Mouse (Mus musculus): Measurements from ENCODE around the gene Il16.
"Not testable (repeated sequence)": the region's sequence is repeated elsewhere in the genome, so short reads cannot be mapped to it uniquely, and the experiment has no call there.

Gene Il16

DNA sequence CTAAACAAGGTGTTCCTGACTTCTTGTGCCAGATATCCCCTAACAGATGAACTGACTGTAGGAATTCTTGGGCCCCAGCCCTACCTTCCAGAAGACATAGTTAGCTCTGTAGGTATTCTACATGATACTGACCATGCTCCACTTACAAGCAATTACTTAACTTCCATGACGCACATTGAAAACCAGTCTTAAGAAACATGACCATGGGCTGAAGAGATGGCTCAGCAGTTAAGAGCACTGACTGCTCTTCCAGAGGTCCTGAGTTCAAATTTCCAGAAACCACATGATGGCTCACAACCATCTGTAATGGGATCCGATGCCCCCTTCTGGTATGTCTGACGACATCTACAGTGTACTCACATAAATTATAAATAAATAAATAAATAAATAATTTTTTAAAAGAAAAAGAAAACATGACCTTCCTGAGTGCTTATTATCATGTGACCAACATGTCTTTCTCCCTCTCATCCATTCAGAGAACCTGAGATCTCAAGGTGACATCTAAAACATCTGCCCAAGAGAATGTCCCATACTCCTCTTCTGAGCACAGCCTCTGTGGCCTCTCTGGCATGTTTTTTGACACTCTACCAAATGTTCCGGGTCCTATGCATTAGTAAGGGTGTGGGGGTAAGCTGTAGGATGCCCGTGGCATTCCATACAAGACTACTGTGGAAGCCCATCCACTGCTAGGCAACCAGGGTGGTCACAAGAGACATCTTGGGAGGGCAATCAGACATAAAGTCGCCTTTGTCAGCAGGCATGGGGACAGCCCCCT lies 9.0 kb downstream of the Il16 start:
- DNase-seq (ENCODE audit: low spot score in 2 of 2): no peak

DNA sequence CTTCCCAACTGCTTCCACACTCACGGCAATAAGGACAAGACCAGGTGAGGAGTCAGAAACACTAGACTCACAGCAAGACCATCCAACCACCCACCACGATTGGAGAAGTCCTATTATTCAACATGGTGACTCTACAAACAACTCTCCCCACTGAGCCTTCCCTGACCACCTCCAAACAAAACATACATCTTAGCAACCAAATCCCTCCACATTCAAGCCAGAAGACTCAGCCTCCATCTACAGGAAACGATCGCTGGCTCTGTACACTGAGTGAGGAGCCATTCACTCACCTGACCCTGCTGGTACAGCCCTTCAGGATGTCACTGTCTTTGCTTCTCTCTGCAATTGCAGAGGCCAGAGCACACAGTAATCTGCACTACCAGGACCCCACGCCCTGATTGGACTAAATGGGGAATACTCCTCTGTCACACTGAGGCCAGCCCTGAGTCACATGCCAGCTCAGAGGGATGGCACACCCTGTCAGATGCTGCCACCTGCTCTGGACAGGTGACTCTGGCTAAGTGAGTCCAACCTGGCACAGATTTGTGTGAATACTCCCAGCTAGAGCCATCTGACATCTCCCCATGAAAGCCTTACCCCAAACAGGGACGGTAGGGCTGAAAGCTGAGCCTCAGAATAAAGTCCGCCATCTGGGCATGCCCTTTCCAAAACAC lies 10.3 kb downstream of the Il16 start:
- DNase-seq (ENCODE audit: low spot score in 2 of 2): no peak

DNA sequence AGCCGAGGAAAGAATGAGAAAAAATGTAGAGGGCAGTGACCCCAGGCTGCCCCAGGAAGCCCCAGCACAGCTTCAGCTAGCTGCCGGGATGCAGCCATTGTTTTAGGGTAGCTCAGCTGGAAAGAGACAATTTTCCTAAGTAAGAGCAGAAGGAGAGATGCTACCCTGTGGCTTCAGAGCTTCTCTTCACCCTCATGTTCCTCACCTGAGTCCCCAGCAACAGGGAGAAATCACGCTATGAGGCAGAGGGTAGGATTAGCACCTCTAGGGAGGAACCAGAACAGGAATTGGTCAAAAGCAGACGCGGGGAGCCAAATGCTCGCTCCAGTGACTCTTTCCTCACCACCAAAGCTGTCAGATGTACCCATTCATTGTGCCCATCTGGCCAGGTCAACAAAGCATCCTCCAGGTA lies 10.8 kb downstream of the Il16 start:
- DNase-seq (ENCODE audit: low spot score in 2 of 2): no peak

DNA sequence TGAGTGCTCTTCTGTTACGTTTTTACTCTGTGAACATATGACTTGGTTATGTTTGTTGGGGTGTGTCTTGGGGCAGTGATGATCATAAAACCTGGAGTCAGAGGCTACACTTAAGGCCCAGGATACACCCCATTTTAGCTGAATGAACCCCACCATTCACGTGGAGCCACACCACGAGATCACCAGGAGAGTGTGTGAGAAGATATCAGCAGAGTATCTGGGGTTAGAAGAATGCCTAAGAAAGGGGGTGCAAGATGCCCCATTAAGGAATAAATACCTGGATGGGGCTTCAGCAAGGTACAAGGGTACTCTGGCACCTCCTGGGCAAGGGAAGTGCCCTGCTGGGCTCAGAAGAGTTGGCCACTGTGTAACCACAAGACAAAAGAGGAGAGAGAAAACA lies 11.3 kb downstream of the Il16 start:
- no peak for DNase-seq (ENCODE audit: low spot score in 2 of 2)

- no peak for DNase-seq (ENCODE audit: low spot score in 2 of 2)
Observed at GRCm38 (mm10) chr7:83732781-83733180, 12.7 kb downstream of the Il16 start.

- DNase-seq (ENCODE audit: low spot score in 2 of 2): no peak
Observed at GRCm38 (mm10) chr7:83731961-83732666, 13.4 kb downstream of the Il16 start.

GRCm38 (mm10) chr7:83731297-83731696 lies 14.2 kb downstream of the Il16 start:
- no peak for DNase-seq (ENCODE audit: low spot score in 2 of 2)

GRCm38 (mm10) chr7:83726936-83727632 lies 18.4 kb downstream of the Il16 start:
- DNase-seq (ENCODE audit: low spot score in 2 of 2): no peak

GRCm38 (mm10) chr7:83725801-83726200 lies 19.7 kb downstream of the Il16 start:
- DNase-seq (ENCODE audit: low spot score in 2 of 2): no peak

DNA sequence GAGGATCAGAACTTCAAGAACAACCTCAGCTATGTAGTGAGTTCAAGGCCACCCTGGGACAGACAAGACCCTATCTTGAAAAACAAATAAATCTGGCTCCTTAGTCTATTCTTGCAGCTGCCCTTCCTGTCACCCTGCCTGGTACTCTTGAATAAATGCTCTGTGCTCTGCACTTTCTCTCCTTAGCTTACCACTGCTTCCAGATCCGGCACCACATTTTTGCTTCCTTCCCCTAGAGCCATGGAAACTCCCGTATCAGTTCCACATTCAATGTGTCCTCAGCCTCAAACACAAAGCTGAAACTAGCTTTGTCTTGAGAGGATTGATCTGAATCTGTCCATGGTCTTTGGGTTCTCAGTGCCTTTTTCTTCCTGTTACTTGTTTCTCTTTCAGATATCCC lies 21.0 kb downstream of the Il16 start:
- DNase-seq (ENCODE audit: low spot score in 2 of 2): no peak

GRCm38 (mm10) chr7:83723954-83724353 lies 21.6 kb downstream of the Il16 start:
- no peak for DNase-seq (ENCODE audit: low spot score in 2 of 2)

- DNase-seq (ENCODE audit: low spot score in 2 of 2): no peak
Observed at GRCm38 (mm10) chr7:83723221-83723620, 22.3 kb downstream of the Il16 start.

DNA sequence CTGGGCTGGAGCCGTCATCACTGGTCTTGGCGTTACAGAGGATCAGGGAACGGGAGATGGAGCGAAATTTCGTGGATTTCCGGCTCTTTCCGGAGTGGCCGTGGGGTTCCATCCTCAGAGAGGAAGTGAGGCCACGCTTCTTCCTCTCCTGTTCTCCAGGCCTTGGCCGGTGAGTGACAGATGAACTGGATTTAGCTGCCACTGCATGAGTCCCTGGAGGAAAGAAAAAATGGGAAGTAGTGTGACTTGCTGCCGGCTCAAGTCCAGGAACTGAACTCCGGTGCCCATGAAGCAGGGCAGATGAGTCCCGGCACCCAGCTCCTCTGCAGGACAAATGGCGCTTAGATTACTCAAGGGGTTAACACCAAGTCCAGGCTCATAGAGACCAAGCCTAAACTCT lies 23.0 kb downstream of the Il16 start:
- DNase-seq (ENCODE audit: low spot score in 2 of 2): no peak

DNA sequence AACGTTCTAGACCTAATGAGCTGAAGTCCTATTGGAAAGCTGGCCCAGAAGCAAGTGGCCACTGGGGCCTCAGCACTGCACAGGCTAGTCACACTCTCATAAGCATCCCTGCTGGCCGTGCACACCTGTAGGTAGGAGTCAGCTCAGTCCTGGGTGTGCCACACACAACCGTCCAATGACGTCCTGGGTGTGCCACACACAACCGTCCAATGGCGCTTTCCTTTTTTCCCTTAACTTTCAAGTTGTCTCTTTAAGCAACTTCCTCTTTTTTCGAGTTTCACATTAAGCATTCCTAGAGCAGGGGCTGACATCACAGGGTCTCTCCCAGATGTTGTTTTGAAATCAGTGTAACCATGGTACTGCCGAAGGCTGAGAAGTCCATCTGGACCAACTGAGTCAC lies 25.3 kb downstream of the Il16 start:
- no peak for DNase-seq (ENCODE audit: low spot score in 2 of 2)

DNA sequence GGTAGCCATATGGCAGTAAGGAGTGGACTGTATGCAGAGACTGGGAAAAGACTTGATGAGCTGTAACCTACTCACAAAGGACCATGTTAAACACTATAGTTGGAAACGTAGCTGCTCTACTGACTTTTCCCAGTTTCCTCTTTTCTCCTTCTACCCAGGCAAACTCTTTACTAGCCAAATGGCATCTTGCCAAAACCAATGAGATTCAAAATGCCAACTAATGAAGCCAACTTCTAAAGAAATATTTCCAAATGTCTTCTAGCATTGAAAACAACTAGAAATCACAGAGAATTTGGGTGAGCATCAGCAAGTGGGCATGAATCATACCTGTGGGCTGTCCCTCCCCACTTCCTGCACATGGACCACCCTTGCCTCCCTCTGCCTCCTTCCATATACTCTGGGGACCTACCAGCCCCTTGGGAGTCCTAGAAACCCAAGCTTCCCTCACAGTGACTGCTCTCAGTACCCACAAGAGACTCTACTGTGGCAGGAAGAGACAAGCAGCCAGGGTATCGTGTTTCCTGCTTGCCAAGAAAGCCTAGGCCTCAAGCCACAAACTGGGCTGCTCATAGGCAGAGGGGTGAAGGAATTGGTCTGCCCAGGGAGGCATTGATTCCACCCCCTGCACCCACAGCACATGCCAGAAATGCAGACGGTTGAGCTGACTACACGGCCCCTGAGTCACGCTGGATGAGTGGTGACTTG lies 28.4 kb downstream of the Il16 start:
- no peak for DNase-seq (ENCODE audit: low spot score in 2 of 2)

DNA sequence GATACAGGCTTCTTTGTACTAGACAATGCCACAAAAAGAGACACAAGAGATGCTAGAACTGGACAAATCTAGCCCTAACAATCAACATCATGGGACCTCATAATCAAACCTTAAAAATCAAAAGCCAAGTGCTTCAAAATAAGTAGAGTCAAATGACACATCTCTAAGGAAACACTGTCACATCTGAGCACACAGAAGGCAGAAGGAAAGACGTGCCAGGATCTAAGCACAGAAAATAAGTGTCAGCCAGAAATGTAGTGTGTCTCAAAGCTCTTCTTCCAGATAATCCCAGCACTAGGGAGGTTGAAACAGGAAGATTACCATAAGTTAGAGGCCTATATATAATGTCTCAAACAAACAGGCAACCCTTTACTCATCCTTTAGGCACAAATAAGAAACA lies 31.9 kb downstream of the Il16 start:
- no peak for DNase-seq (ENCODE audit: low spot score in 2 of 2)

- not testable (repeated sequence) for DNase-seq (ENCODE audit: low spot score in 2 of 2)
Observed at GRCm38 (mm10) chr7:83711676-83712259, 33.8 kb downstream of the Il16 start.

DNA sequence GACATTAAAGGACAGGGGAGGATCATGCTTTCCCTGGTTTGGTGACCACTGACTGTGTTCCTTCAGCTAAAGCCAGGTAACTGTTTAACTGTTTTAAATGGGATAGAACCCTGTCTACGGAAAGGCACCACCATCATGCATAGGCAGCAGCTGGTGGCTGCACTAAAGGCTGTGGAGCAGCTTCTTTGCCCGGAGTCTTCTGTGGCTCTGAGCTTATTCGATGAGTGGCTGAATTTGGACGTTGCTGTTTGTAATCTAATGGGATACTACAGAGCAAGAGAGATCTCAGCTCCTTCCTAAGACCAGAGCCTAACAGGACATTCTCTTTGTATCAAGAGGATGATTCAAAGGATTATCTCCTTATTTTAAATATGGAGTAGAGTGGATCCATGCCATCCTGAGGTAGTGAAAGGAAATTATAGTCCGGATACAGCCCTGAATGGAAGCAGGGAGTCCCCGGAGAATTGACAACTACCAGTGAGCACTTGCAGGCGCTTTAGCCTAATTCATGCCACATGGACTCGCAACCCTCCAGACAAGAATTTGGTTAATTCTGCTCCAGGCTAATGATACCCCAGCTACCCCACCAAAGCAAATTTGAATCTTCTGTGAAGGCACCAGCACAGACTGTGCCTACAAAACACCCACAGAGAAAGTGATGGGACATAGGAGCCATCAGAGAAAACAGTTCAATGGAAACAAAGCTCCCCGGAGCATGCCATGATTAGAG lies 42.3 kb downstream of the Il16 start:
- DNase-seq (ENCODE audit: low spot score in 2 of 2): no peak

DNA sequence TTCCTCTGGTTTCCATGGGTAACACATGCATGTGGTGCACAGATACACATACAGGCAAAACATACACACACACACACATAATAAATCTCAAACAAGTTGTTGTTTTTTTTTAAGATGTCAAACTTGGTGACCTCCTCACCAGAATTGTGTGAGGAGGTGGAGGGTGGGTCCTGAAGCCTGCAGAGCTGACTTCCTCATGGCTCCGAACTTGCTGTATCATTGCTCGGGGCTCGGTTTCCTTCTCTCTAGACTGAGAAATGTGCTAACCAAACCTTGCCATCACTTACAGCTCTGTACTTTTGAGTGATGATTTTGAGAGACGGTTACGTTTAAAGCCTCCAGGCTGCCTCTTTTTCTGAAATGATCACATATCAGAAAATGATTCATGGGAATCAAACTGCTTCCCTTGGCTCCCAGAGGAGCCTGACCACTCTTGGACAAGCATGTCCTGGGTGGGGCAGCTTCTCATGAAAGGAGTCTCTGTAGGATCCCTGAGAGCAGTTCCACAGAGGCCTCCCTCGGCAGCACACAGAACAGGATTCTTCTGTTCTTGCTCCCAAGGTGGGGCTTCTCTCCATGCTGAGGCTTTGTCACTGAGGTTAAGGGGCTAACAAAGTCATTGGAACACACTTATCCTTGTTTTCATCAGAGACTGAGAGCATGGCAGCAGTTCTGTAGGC lies 46.3 kb downstream of the Il16 start:
- no peak for DNase-seq (ENCODE audit: low spot score in 2 of 2)
